Mouse (Mus musculus) G1E (cell line): ENCODE results near the gene Ms4a4a.

Source experiments
- CTCF ChIP-seq: IDR thresholded peaks from 2 replicates; pipeline ENCODE4 v1.5.1; 2012; ENCODE audit warnings: low read depth, low read length, inconsistent platforms, mixed read lengths
- GATA1 ChIP-seq: IDR thresholded peaks from 2 replicates; pipeline ENCODE4 v1.6.1; 2012; ENCODE audit warnings: borderline replicate concordance, low read length, inconsistent platforms, mixed read lengths
- TAL1 ChIP-seq: conservative IDR thresholded peaks from 2 replicates; pipeline ENCODE4 v1.6.1; 2012; ENCODE audit warnings: low read depth, low read length, inconsistent platforms, mixed read lengths

- TF ChIP-seq CTCF, result no peak
- TF ChIP-seq TAL1, result no peak
- no peak for TF ChIP-seq GATA1
Measured at GRCm38 (mm10) chr19:11404527-11404926, 29.2 kb downstream of the Ms4a4a start, which contains the start of gene Ms4a4c.
